Mouse (Mus musculus) left cerebral cortex, postnatal 4 days (tissue): ENCODE data around the gene 2010111I01Rik. TPM values are rescaled to one million over a fixed set of nuclear protein-coding genes. Genes with fewer than 3 reads are reported as not detected.
A peak's percentile ranks its signal among the peaks of the same experiment; 100 is the strongest.
"Not testable (repeated sequence)": the region's sequence is repeated elsewhere in the genome, so short reads cannot be mapped to it uniquely, and the experiment has no call there.

ENCODE experiments used
- DNase-seq: peaks from one replicate; pipeline ENCODE4 v3.0.0-alpha.2; 2022
- intact Hi-C: fragments of 180-260 bp; cut with DNase I; formaldehyde crosslinking; loops from one replicate; pipeline ENCODE4 v1.15.1; 2025
- total RNA-seq, 2 experiments: library from RNA; stranded (reverse); gene quantifications; 2 replicates each; pipeline ENCODE4 v1.2.3; 2021

Gene 2010111I01Rik
- total RNA-seq, 2 experiments from 2014 or later: 42.3 to 51.9 TPM

DNA sequence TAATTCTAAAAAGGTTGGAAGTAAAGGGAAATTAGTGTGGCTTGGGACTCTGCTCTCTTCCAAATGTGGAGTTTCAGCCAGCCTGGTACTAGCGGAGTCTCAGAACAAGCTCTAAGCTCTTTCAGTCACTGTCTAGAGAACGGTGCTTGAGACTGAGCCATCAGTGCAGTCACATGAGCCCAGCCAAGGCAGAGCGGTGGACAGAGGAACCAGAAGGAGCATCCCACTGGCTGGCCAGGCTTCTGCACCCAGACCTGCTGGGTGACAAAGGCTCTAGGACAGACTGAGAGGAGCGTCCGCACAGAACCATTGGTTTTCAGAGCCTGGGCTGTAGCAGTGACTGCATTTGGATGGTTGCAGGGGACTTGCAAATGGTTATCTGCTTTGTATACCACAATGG lies 337.7 kb downstream of the 2010111I01Rik start:
- intact Hi-C loops: no loop called here
- DNase-seq: no peak

DNA sequence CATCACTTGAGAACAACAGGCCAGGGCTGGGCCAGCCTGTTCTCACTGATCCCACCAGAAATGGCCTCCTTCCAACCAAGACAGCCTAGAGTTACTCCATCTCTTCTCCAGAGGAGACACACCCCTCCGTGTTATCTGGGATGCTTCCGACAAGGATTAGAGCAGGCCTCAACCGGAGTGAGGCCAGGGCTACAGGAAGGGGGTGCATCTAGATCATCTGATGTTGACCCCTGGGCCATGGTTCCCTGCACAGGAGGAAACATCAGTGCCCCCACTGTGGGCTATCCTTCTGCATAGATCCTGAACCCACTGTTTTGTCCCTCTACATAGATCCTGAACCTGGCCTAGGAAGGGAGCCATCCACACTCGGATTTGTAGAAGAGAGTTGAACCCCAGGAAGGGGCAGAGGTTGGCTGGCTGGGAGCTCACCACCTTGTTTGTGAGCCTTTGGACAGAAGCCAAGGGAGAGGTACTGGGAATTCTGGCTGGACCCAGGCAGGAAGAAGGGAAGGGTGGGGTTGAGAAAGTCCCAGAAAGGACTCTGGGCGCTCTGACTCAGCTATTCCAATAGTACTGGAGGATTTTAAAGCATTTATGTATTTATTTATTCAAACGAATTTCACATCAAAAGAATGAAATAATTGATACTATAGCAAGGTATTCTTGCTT lies 339.6 kb downstream of the 2010111I01Rik start:
- no peak for DNase-seq
- intact Hi-C loops: no loop called here

DNA sequence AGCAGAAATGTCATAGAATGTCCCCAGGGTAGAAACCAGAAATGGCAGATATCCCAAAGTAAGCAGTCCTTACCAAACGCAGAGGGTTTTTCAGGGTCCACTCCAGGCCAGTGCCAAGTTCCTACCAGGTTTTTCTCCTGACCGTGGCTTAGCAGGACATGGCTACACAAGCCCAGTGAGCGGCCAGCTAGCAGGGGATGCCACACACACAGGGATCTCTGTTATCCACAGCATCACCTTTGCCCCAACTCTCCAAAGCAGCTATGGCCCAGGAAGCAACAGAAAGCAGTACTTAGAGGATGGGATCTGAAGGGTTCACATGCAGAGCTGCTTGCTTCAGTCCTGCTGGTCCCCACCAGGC lies 340.1 kb downstream of the 2010111I01Rik start:
- DNase-seq: no peak
- intact Hi-C loops: no loop called here

DNA sequence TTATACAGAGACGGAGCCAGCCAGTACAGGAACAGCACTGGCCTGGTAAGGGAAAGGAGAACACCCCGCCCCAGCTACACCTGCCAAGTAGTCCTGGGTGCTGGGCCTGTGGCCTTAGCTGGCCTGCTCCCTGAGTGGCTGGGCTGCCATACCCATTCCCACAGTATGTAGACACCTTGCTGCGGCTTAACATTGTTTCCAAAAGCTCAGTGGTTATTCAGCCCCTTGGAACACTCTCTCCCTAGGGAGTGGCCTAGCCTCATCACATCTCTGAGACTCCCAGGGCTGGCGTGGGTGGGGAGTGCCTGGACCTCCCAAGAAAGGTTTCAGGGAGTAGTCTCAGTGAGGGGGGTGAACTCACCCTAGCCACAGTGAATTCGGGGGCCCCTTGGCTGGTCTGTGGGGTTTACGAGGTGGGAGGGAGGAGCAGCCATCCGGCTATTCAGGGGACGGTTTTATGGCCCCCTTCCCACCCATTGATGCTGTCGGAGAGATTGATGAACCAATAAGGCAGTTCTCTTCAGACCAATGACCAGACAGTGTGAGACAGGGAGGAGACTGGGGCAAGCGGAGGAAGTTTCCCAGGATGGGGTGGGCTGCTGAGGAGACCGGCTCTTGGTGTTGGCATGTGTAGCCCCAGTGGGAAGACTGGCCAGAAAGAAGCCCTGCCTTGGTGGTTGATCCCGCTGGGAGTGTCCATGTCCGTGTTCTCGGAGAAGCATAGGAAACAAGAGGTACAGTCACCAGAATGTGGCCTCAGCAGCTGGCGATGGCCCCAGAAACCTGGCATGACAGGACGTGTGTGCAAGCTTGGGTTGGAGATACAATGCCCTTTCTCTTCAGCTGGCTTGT lies 340.7 kb downstream of the 2010111I01Rik start:
- DNase-seq: peak; percentile 34
- intact Hi-C loops: no loop called here

DNA sequence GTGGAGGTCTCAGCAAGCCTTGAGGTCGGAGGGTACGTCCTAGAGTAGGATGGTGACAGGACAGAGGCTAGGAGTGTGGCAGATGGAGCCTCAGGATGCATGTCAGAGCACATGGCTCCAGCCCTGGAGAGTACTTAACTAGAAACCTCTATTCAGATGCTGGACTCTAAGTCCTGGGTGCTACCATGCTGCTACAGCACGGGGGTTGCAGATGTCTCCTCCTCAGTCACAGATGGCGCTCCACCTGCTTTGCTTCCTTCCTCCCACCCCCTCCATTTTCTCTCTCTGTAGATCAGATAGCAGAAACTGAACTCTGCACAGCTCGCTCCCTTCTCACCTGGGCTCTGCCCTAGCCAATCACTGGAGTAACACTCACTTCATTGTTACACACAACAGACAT lies 342.1 kb downstream of the 2010111I01Rik start:
- intact Hi-C loops: no loop called here
- DNase-seq: peak; percentile 48

DNA sequence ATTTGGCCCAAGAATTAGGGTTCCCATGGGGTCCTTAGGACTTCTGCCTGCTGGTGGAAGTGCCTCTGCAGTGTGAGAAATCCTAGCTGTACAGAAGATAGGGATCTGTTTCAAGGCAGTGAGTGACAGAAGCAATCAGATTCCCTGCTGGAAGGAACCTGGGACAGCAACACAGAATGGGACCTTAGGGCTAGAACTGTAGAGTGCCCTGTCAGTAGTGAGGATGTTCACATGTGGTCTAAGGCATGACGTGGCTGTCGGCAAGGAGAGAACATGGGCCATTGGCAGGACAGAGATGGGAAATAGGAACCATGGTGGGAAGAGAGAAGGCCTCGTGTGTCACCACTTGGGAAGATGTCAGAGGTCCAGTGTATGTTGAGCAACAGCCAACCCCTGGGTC lies 344.9 kb downstream of the 2010111I01Rik start:
- intact Hi-C loops: no loop called here
- no peak for DNase-seq

DNA sequence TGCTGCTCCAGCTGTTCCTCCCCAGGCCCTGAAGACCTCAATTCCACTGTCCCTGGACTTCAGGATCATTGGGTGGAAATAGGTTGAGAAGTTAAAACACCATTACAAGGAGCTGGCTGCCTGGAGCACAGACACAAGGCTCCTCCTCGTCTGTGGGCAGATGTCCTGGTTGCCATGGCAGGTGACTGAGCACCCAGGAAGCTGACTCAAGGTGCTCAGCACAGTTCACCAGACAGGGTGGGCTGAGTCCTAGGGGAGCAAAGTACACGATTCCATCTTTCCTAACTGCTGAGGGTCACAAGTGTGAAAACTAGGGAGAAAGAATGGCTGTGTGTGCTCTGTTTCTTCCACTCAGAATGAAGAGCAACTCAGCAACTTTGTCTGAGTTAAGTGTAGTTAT lies 346.5 kb downstream of the 2010111I01Rik start:
- no peak for DNase-seq
- intact Hi-C loops: no loop called here

DNA sequence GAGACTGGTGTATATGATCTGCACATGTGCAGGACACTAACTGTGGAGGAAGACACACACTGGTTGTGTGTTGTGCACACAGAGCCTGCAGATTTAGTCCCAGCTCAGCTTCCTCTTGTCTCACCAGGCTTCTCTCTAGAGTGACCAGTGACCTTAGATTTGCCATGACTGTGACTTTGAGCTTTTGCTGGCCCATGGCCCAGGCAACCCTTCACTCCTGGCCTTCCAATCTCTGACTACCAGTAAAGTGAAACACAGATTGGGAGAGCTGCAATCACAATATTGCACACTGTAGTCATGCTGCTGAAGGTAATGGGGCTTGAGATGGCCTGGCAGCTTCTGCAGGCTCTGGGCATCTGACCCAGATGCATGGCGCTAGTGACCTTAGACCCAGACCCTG lies 348.6 kb downstream of the 2010111I01Rik start:
- intact Hi-C loops: no loop called here
- no peak for DNase-seq

DNA sequence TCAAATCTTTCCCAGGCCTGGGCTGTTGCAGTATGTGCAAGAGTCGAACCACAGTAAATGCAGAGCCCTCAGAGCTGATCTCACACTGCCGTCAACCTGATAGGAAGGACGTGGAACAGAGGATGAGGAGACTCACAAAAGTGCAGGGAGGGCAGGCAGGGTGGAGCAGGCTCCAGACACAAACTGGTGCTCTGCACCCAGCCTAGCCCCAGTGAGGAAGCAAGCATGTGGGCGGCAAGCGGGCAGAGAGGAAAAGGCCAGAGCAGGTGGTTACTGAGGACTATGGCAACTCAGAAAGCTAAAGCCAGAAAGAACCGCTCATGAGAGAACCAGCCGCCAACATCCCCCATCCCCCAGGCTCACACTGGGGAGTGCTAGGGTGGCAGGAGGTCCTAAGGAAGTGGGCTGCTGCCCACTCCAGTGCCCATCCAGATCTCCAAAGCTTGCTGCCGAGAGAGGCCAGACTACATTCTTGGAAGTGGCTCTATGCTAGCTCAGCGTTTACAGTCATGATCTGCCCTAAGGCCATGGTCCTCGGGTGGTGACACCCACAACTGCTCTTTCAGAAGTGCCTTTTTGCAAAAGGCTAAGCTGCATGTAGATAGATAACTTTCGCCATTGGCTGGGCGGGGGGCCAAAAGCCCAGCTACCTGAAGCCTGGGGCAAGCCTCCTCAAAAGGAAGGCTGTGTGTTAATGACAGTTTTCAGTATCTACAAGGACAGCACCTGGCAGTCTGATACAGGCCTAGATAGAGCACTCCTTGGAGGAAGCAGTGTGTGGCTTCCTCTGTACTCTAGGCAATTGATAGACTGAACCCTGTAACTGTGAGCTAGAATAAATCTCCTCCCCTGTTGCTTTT lies 349.3 kb downstream of the 2010111I01Rik start:
- intact Hi-C loops: no loop called here
- DNase-seq: no peak

DNA sequence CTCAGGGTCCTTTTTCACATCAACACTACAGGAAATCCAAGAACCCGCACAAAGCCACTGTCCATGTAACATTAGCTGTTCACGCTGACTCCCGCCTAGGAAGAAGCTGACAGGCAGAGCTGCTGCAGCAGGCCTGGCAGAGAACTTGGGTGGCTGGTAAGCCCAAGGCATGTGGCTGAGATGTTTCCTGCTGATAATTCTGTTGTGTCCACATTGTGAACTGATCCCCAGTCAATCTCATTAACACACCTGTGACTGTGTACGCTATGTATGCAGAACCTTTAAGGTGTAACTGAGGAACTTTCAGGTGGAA lies 349.9 kb downstream of the 2010111I01Rik start:
- intact Hi-C loops: no loop called here
- no peak for DNase-seq

DNA sequence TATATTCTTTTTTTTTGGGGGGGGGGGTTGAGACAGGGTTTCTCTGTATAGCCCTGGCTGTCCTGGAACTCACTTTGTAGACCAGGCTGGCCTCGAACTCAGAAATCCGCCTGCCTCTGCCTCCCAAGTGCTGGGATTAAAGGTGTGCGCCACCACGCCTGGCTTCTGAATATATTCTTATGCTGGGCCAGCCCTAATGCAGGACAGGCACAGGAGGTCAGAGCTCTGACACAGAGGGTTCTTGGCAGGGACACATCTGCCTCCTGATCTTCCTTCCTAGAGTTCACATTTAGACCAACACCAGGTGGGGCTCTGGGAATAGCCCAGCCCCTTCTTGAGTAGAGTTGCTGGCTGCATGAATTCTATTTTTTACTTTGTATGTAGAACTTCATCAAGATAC lies 350.4 kb downstream of the 2010111I01Rik start:
- DNase-seq, intact Hi-C loops: not testable (repeated sequence)

DNA sequence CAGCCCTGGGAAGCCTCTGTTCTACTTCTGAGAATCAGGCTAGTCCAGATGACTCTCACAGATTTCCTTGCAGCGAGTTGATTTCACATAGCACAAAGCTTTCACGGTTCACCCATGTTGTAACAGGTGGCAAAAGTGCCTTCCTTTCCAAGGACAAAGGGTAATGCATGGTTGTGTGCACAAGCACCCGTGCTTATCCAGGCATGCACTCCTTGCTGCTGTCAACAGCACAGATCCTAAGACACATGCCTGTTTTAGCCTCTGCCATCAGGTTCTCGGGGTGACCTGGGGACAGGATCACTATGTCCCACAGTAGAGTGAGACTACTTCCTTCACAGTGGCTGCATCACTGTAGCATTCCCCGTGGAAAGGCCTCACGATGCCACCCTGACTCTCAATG lies 351.1 kb downstream of the 2010111I01Rik start:
- DNase-seq: no peak
- intact Hi-C loops: no loop called here

DNA sequence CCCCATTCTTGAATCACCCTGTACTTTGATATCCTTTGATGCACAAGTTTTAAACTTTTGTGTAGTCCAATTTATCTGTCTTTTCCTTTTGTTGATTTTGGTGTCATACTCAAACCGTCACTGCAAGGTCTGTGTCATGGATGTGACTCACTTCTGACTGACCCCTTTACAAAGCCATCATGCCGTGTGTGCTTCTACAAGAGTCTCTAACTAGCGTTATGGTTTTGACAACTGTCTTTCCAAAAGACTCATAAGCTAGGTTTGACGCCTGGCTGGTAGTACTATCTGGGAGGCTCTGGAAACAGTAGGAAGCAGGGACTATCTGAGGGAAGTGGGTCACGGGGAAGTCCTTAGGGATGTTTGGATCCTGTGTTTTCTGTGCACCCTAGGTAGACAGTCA lies 351.7 kb downstream of the 2010111I01Rik start:
- DNase-seq: no peak
- intact Hi-C loops: no loop called here

DNA sequence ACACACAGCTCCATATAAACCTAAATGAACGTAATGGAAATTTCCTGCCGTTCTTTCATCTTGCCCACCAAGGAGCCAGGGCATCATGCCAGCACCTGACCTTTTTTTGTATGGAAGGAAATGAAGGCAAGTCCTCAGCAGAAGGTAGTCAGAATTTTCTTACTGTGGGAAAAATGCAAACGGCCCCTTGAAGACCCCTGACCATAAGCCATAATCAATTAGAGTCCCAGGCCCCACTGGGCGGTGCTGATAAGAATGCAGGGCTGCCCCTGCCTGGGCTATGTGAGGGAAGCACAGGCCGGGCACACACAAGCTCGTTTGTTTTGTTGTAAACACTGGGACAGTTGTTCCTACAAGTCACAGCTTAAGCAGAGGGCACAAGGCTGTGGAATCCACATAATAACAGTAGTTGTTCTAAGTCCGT lies 353.0 kb downstream of the 2010111I01Rik start:
- intact Hi-C loops: no loop called here
- no peak for DNase-seq

DNA sequence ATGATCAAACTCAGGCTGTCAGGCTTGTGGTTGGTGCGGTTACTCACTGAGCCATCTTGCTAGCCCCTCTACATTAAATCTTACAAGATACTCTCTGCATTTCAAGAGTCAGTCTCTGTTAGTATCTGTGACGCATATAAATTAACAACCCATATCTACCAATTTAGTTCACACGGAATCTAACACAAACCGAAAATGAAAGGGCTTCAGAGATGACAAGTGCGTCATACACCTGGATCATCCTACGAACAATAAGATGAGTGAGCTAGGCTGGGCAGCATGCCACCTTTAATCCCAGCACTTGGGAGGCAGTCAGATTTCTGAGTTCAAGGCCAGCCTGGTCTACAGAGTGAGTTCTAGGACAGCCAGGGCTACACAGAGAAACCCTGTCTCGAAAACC lies 355.1 kb downstream of the 2010111I01Rik start:
- intact Hi-C loops: no loop called here
- no peak for DNase-seq

DNA sequence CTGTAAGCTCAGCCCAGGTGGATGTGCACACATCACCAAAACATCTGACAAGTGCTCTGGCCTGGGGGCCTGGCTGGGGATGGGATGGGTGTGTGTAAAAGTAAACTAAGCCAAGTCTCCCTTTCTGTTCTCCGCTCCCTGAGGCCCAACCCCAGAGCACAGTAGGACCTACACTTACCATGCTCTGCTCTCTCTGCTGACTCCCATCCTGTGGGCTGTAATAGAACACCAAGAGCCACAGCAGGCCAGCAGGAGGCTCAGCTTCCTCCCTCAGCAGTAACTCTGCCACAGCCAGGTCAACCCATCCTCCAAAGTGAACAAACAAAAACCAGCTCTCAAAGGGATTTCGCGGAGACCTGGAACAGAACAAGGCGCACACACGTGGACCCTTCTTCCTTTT lies 357.0 kb downstream of the 2010111I01Rik start:
- no peak for DNase-seq
- intact Hi-C loops: no loop called here

DNA sequence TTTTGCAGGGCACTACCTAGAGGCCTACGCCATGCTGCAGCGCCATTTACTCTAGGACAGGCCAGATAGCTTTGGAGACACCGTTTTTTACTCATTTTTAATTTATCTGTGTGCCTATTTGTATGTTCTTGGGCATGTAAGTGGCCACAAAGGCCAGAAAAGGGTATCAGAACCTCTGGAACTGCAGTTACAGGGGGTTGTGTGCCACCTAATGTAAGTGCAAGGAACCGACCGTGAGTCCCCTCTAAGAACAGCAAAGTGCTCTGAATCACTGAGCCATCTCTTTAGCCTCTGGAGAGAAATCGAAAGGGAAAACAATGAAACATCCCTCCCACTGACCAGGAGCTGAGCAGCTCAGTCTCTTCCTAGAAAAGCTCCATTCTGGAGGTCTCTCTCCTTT lies 358.1 kb downstream of the 2010111I01Rik start:
- DNase-seq: no peak
- intact Hi-C loops: no loop called here

DNA sequence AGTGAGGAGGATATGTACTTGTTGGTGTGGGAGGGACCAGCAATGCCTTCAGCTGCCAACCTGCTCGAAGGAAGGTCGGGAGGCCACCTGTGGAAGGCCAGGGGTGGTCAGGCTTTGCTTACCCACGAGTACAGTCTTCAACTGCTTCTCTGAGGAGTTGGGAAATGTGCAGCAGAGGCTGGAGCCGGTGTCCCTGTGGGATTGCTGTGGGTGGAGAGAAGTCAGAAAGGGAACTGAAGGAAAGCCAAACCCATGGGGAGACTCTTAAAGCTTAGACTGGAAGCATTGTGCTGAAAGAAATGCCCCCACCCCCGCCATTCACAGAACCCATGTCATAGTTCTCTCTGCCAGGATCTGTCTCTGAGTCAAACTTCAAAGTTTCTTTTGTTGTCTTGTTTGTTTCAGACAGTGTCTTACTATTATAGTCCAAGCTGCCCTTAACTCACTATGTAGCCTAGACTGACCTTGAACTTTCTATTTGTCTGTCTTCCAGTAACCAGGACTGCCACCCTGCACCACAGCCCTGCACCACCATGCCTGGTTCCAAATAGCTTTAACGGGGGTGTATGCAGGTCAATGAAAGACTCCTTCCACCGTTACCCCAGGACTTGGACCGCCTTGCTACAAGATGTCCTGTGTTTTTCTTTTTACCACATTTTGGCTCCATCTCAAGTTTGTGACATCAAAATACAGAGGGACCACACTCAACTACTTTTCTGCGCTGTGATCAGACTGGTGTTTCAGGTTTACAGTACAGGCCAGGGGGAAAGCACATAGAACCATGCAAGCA lies 358.8 kb downstream of the 2010111I01Rik start:
- DNase-seq: no peak
- intact Hi-C loops: no loop called here

DNA sequence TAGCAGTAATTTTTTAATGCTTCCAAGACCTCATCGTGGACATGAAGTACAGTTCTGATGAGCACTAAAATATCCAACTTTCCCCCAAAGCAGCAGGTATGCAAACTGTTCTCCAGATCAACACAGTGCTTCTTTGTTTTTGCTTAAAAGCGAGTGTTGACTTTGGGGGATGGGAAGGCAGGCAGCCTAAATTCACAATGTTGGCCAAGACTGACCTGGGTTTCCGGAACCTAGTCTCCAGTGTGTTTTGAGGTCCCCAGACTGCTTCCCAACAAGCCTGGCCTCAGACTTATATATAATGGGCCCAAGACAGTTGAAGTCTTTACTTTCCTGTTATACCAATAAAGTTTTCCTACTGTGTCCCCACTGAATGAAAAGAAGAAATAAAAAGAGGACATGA lies 359.6 kb downstream of the 2010111I01Rik start:
- DNase-seq: no peak
- intact Hi-C loops: no loop called here

DNA sequence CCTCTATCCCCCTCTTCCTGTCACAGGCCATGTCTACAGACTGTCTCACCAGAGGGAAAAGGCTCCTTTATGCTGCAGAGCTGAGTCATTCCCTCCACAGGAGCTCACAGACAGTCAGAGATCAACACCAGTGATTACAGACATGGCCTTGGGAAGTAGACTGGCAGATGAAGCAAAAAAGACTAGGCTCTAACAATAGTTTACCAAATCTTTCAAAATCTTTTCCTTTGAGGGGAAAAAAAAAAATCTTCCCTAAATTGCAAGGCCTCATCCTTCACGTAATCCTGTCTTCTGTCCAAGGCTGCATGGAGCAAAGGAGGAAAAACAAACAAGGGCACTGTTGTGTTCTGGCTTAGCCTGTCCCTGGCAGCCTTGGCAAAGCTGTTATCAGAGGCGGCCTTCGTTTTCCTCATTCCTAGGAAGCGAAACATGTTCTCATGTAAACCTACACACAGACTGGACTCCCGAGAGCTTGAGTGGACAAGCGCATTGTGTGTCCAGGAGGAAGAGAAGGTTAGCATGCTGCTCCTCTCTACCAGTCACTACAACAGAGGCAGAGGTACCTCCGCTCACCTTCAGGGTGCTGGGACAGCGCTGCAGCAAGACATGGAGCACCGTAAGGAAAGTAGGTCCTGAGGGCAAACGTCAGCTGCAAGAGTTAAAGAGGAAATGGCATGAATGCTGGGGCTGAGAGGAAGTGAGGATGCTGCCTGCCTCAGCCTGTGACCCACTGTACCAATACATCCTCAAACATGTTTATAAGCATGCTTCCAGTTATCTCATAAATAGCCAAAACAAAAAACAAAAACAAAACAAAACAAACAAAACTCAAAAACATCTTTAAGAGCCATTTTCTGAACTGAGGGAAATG lies 360.5 kb downstream of the 2010111I01Rik start:
- intact Hi-C loops: no loop called here

More for the DNA sequence above, 360.5 kb downstream of the 2010111I01Rik start:
- no peak for DNase-seq
